Mouse (Mus musculus): ENCODE measurements around the gene Mark1.

Mark1 gene

DNA sequence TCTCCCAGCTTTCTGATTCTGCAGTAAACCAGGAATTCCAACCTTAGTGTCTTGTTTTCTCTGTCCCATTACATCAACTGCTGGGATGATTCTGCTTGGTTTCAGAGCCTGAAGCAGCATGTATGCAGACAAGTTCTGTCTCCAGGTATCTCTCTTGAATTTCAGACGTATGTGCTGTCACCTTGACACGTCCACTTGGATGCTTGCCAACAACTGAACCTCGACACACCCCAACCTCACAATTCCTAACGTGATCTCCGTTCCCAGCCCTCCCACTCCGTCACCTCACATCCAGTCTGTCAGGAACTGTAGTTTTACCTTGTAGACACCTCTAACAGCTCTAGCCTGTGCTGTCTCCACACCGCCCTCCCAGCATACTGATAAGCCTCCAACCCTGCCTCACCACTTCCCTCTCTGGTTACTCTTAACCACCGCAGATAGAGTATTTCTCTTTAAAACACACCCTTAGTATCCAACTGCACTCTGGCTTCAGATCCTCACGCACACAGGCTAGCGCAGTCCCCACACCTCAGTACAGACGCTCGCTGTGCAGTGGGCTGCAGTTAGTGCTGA lies 36.2 kb downstream of the Mark1 start:
- DNase-seq (ENCODE audit: low spot score) = no peak

GRCm38 (mm10) chr1:184961853-184962252 lies 37.5 kb downstream of the Mark1 start:
- DNase-seq (ENCODE audit: low spot score) = no peak

DNA sequence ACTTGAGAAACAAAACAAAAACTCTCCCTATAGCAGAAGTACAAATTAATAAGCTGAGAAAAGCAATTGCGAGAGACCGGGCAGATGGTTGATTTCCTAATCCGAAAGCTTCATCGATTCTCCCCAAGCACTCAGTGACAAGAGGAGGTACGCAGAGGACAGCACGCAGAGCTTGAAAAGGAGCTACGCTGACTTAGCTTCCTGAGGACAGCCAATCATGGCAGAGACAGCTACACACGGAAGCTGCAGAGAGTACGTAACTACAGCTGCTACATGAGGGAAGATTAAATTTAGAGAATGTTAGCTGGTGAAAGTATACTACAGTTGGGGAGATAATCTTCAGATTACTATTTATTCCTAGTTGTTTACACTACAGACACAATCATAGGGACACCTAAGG lies 40.6 kb downstream of the Mark1 start:
- DNase-seq (ENCODE audit: low spot score) = no peak

DNA sequence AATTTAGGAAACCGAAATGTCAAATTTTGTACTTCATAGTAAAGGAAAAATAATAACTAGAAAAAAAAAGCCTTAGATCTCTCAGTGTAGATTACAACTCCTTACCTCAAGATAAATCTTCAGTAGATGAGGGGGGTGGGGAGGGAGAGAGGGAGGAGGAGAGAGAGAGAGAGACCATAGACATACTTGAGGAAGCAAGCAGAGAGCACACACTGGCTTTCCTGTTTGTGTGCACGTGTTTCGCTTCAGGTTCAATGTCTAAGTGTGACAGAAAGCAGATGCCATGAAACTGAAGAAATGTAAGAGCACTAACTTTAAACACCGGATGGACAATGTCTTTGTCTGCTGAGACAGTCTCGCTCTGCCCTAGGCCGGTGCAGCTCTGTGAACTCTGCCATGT lies 41.0 kb downstream of the Mark1 start:
- DNase-seq (ENCODE audit: low spot score) = no peak

DNA sequence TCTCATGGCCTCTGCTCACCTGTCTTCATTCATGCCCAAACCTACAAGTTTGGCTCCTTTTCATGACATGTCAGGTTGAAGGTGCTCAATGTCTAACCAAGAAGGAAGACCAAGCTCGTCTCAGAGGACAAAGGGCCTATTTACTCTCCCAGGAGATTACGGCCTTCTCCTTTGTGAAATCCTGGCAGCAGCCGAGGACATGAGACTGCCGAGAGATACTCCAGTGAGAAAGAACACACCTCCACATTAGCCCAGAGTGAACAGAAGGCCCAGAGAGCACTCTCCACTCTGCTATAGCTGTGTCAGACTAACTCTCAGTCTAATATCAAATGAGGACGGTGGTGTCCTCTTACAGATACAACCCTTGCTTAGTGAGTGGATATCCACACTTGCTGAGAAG lies 47.6 kb downstream of the Mark1 start:
- DNase-seq (ENCODE audit: low spot score) = no peak

DNA sequence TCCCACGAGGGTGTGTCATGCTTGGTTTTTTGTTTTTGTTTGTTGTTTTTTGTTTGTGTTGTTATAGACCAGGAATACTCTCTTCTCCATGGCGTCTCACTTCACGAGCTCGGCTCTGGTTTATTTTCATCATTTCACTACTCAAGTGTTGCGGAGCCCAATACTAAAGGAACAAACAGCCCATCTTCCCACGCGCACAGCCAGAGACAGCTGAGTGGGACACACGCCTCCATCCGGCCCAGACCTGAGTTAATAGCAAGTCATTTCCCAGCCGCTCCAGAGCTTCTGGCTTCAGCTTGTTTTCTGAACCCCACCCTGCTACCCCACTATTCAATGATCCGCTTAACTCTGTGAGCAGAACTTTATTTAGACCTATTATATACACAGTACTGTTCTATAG lies 48.3 kb downstream of the Mark1 start:
- no peak for DNase-seq (ENCODE audit: low spot score)

- no peak for DNase-seq (ENCODE audit: low spot score)
Measured at GRCm38 (mm10) chr1:184938106-184938505, 61.3 kb downstream of the Mark1 start.

GRCm38 (mm10) chr1:184935980-184936379 lies 63.4 kb downstream of the Mark1 start:
- no peak for DNase-seq (ENCODE audit: low spot score)

GRCm38 (mm10) chr1:184935490-184935889 lies 63.9 kb downstream of the Mark1 start:
- no peak for DNase-seq (ENCODE audit: low spot score)

- no peak for DNase-seq (ENCODE audit: low spot score)
Measured at GRCm38 (mm10) chr1:184931097-184931496, 68.3 kb downstream of the Mark1 start.

GRCm38 (mm10) chr1:184928382-184928781 lies 71.0 kb downstream of the Mark1 start:
- no peak for DNase-seq (ENCODE audit: low spot score)

DNA sequence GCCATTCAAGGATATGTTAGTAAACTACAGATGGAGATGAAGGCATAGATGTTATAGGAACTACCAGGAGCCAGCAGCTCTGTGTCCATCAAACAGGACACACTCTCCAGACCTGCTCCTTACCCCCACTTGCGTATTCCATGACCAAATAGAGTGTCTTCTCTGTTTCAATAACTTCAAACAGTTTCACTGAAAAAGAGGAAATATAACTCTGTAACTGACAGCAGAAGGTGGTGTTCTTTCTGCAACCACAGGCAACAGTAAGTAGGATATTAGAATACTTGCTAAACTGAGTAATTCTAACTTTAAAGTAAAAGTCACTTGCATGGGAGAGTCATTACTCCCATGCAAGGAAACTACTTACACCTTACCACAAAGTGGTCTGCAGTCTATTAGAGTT lies 71.5 kb downstream of the Mark1 start:
- no peak for DNase-seq (ENCODE audit: low spot score)

DNA sequence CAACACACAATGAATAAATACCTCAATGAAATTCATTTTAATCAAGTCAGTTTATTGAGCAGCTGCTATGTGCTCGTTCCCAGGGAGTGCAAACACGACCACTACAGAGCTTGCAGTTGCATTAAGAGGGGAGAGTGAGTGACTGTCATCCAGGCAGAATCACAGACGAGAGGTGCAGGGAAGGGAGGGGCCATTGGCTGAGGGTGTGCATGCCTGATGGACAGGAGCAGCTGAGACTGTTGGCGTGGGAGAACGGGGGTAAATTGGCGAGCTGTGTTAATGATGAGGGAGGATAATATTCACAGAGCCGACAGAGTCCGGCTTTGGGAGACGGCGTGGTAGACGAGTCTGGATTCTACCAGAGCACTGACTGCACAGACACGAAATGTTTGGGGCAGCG lies 76.5 kb downstream of the Mark1 start:
- no peak for DNase-seq (ENCODE audit: low spot score)

DNA sequence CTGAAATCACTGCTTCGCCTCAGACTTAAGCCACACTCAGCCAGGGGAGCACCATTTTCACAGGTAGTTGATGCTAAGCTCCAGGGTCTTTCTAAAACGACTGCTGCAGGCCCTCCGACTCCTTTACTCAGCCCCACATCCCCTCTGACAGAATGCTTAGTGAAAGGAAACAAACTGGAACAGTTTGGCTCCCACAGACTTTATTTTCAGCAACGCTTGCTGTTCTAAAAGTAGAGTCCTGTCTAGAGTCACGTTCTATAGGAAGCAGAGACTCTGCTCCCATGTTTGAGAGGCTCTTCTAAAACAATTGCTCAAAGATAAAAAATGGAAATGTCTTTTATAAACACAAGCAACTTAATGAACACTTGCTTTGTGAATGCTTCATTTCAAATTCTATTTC lies 79.3 kb downstream of the Mark1 start:
- DNase-seq (ENCODE audit: low spot score) = no peak

DNA sequence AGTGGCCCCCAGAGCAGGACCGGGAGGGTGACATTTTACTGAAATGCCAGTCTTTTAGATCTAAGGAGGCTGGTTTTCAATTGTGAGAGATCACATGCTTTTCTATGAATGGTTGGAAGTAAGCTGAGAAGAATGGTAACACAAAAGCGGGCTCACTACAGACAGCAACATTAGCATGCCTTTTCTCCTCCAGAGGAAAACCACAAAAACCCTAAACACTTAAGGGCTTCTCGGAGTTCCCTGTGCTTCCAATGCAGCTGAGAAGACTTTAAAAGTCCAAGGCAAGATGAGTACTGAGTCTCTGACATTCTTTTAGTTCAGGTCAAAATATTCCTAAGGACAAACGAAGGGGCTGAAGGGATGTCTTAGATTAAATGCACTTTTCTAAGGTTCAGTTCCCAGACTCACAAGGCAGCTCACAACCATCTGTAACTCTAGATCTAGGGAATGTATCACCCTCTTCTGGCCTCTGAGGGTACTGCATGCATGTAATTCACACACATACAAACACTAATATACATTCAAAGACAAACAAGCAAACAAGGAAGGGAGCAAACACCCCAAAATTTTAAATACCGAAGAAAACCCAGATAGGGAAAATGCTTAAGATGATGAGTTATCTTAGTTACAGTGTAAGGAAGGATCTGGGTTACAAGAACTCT lies 81.0 kb downstream of the Mark1 start:
- no peak for DNase-seq (ENCODE audit: low spot score)

DNA sequence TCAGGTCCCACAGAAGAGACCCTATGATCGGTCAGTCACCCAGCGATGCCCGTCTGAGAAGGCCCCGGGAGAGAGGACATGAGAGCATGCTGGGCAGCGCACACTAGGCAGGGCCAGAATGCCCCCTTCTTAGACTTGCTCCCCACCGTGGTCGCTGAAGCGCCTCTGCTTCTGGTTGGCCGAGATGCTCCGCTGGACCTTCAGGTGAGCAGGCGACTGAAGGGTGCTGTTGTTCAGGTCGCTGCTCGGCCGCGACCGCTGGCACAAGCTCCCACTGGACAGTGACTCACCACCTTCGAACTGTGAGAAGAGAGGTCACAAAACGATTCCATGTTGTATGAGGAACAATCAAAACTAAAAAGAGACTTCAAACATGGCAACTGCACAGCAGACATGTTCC lies 87.0 kb downstream of the Mark1 start:
- no peak for DNase-seq (ENCODE audit: low spot score)

- DNase-seq (ENCODE audit: low spot score) = no peak
Measured at GRCm38 (mm10) chr1:184911861-184912260, 87.5 kb downstream of the Mark1 start.

GRCm38 (mm10) chr1:184908558-184908957 lies 90.8 kb downstream of the Mark1 start:
- no peak for DNase-seq (ENCODE audit: low spot score)

- no peak for DNase-seq (ENCODE audit: low spot score)
Measured at GRCm38 (mm10) chr1:184905904-184906745, 93.2 kb downstream of the Mark1 start.

DNA sequence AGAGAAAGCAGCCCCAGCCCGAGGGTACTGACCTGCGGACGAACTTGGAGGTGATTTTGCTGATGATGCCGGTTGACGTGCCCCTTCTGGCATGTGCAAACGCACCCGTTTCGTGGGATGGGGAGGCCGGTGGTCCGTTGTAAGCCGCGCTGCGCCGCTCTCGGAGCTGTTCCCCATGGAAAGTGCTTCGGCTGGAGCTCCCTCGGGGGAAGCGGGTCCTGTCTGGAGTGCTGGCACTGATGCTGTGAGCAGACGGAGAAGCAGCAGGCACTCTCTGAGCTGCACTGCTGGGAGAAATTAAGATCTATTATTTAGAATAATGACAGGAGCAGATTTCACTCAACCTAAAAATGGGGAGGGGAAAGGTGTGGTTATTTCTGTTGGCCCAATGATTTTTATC lies 94.0 kb downstream of the Mark1 start:
- DNase-seq (ENCODE audit: low spot score) = no peak

DNA sequence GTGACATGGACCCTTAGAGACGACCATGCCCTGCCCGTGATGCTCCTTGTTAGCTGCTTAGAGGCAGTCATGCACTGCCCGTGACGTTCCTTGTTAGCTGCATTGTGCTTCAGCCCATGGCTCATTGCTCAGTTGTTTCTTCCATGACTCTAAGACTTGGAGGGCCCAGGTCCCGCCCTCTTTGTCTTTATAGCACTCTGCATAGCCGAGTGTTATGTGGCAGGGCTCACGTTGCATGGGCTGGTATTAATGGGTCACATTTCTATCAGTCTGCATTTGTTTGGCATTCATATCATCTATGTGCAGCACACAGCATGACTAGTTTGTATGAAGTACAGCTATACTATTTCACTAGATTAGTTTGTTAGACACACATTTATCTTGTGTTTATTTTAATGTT lies 95.7 kb downstream of the Mark1 start:
- DNase-seq (ENCODE audit: low spot score) = no peak

GRCm38 (mm10) chr1:184902886-184903285 lies 96.5 kb downstream of the Mark1 start:
- DNase-seq (ENCODE audit: low spot score) = no peak

- DNase-seq (ENCODE audit: low spot score) = no peak
Measured at GRCm38 (mm10) chr1:184897350-184897749, 102.0 kb downstream of the Mark1 start.

Data from ovary, postnatal 36 days (tissue).